Mouse (Mus musculus) MEL (cell line): ENCODE measurements at regions not wholly inside any gene's neighbourhood (a gene's known extent, or its start where the extent isn't known, plus 50 kb on each side); places are given as distances from the start of the nearest gene placed in this dataset.

Source experiments
- DNase-seq: peaks from one replicate; pipeline ENCODE4 v3.0.0; 2011; ENCODE audit warnings: low read depth, low spot score
- H3K27ac ChIP-seq: 2 replicates; pipeline ENCODE4 v1.5.1; 2012; ENCODE audit warnings: low read depth, mild to moderate bottlenecking, control low read depth, low read length, moderate library complexity; ENCODE audit not compliant: control insufficient read depth
- H3K27me3 ChIP-seq, 2 experiments: fragments of 150-350 bp in 1 of 2; sonication (generic) in 1 of 2; 2 replicates each; pipeline ENCODE4 v1.6.1; 2012; ENCODE audit warnings: low read length in 2 of 2, mild to moderate bottlenecking in 2 of 2, improper control_type of control experiment in 1 of 2, moderate library complexity in 1 of 2; ENCODE audit not compliant: insufficient read depth in 2 of 2, control insufficient read depth in 1 of 2
- H3K36me3 ChIP-seq, 2 experiments: 2 replicates each; pipeline ENCODE4 v1.6.1; 2012 to 2014; ENCODE audit warnings: low read length in 2 of 2, improper control_type of control experiment in 1 of 2, inconsistent platforms in 1 of 2, mild to moderate bottlenecking in 1 of 2; ENCODE audit not compliant: insufficient read depth in 2 of 2, control insufficient read depth in 1 of 2
- H3K4me1 ChIP-seq, 2 experiments: fragments of 150-350 bp in 1 of 2; sonication (generic) in 1 of 2; 2 replicates each; pipeline ENCODE4 v1.6.1; 2012; ENCODE audit warnings: low read length in 2 of 2, improper control_type of control experiment in 1 of 2, mild to moderate bottlenecking in 1 of 2; ENCODE audit not compliant: insufficient read depth in 2 of 2, control insufficient read depth in 1 of 2
- H3K4me3 ChIP-seq, 2 experiments: fragments of 150-350 bp in 1 of 2; sonication (generic) in 1 of 2; 2 replicates each; pipeline ENCODE4 v1.5.1; 2012; ENCODE audit warnings: low read depth in 2 of 2, low read length in 2 of 2, mild to moderate bottlenecking in 2 of 2, moderate library complexity in 2 of 2, control low read depth in 1 of 2, improper control_type of control experiment in 1 of 2; ENCODE audit not compliant: control insufficient read depth in 1 of 2, insufficient read depth in 1 of 2
- H3K79me2 ChIP-seq: 2 replicates; pipeline ENCODE4 v1.6.1; 2012; ENCODE audit warnings: mild to moderate bottlenecking, low read length, moderate library complexity; ENCODE audit not compliant: control insufficient read depth, poor library complexity, insufficient read depth
- H3K9ac ChIP-seq: 2 replicates; pipeline ENCODE4 v1.6.1; 2012; ENCODE audit warnings: low read depth, mild to moderate bottlenecking, control low read depth, low read length, moderate library complexity; ENCODE audit not compliant: control insufficient read depth, poor library complexity, severe bottlenecking
- H3K9me3 ChIP-seq: fragments of 150-350 bp; sonication (generic); replicated peaks from 2 replicates; pipeline ENCODE4 v1.6.1; 2012; ENCODE audit warnings: mild to moderate bottlenecking, low read length, improper control_type of control experiment, moderate library complexity; ENCODE audit not compliant: insufficient read depth
- ETS1 ChIP-seq: IDR thresholded peaks from 2 replicates; pipeline ENCODE4 v1.6.1; 2012; ENCODE audit warnings: low read depth, mild to moderate bottlenecking, inconsistent platforms, low read length, improper control_type of control experiment, moderate library complexity
- GABPA ChIP-seq: IDR thresholded peaks from 2 replicates; pipeline ENCODE4 v1.6.1; 2012; ENCODE audit warnings: low read depth, mild to moderate bottlenecking, inconsistent platforms, low read length, improper control_type of control experiment, moderate library complexity
- GATA1 ChIP-seq: IDR thresholded peaks from 2 replicates; pipeline ENCODE4 v1.6.1; 2011; ENCODE audit warnings: low read depth, low read length, improper control_type of control experiment
- JUND ChIP-seq: IDR thresholded peaks from 2 replicates; pipeline ENCODE4 v1.6.1; 2011; ENCODE audit warnings: low read depth, mild to moderate bottlenecking, improper control_type of control experiment, low read length
- KAT2A ChIP-seq: conservative IDR thresholded peaks from 2 replicates; pipeline ENCODE4 v1.6.1; 2012; ENCODE audit warnings: low read depth, low read length, improper control_type of control experiment, inconsistent platforms
- MAFK ChIP-seq: IDR thresholded peaks from 2 replicates; pipeline ENCODE4 v1.6.1; 2011; ENCODE audit warnings: low read depth, mild to moderate bottlenecking, low read length, improper control_type of control experiment, borderline replicate concordance
- MAZ ChIP-seq: IDR thresholded peaks from 2 replicates; pipeline ENCODE4 v1.6.1; 2012; ENCODE audit warnings: low read depth, mild to moderate bottlenecking, inconsistent platforms, low read length, improper control_type of control experiment
- POLR2A ChIP-seq, 2 experiments: IDR thresholded peaks; 2 replicates each; pipeline ENCODE4 v1.6.1; 2011 to 2012; ENCODE audit warnings: low read length in 2 of 2, mild to moderate bottlenecking in 2 of 2, control low read depth in 1 of 2, improper control_type of control experiment in 1 of 2, low read depth in 1 of 2, moderate library complexity in 1 of 2; ENCODE audit not compliant: control insufficient read depth in 1 of 2, insufficient read depth in 1 of 2, poor library complexity in 1 of 2
- POLR2AphosphoS2 ChIP-seq: IDR thresholded peaks from 2 replicates; pipeline ENCODE4 v1.6.1; 2011; ENCODE audit warnings: low read length, improper control_type of control experiment
- POLR2AphosphoS5 ChIP-seq: IDR thresholded peaks from 2 replicates; pipeline ENCODE4 v1.6.1; 2012; ENCODE audit warnings: low read depth, borderline replicate concordance, mild to moderate bottlenecking, inconsistent platforms, low read length, moderate library complexity, mixed read lengths
- RCOR1 ChIP-seq: IDR thresholded peaks from 2 replicates; pipeline ENCODE4 v1.6.1; 2012; ENCODE audit warnings: low read depth, mild to moderate bottlenecking, inconsistent platforms, low read length, improper control_type of control experiment
- SMC3 ChIP-seq: IDR thresholded peaks from 2 replicates; pipeline ENCODE4 v1.6.1; 2011; ENCODE audit warnings: low read depth, low read length, improper control_type of control experiment
- UBTF ChIP-seq: IDR thresholded peaks from 2 replicates; pipeline ENCODE4 v1.6.1; 2012; ENCODE audit warnings: low read depth, mild to moderate bottlenecking, inconsistent platforms, low read length, improper control_type of control experiment, moderate library complexity, borderline replicate concordance; ENCODE audit not compliant: insufficient read depth
- USF2 ChIP-seq, 2 experiments: IDR thresholded peaks; 2 replicates each; pipeline ENCODE4 v1.6.1; 2011 to 2012; ENCODE audit warnings: improper control_type of control experiment in 2 of 2, low read length in 2 of 2, borderline replicate concordance in 1 of 2, inconsistent platforms in 1 of 2, low read depth in 1 of 2, mild to moderate bottlenecking in 1 of 2; ENCODE audit not compliant: insufficient read depth in 1 of 2
- ZC3H11A ChIP-seq: IDR thresholded peaks from 2 replicates; pipeline ENCODE4 v1.6.1; 2012; ENCODE audit warnings: low read depth, mild to moderate bottlenecking, inconsistent platforms, low read length, improper control_type of control experiment

- DNase-seq, result no peak
- Histone ChIP-seq H3K4me1 (no peaks in the 10 kb centered on the region), H3K9me3 (no peaks in the 10 kb centered on the region)
- no peak for TF ChIP-seq POLR2A (IDR thresholded peaks at IDR 0.05; ENCODE audit: control insufficient read depth in 1 of 2, insufficient read depth in 1 of 2, low read depth in 1 of 2, low read length in 2 of 2, poor library complexity in 1 of 2)
- TF ChIP-seq MAZ, result no peak
- no peak for TF ChIP-seq GABPA
- no peak for TF ChIP-seq SMC3
- TF ChIP-seq POLR2AphosphoS5, result no peak
- TF ChIP-seq JUND, result no peak
- TF ChIP-seq, all 39 proteins: peak for 0
- H3K79me2 ChIP-seq, result no peaks in the 10 kb centered on the region
- H3K27me3 ChIP-seq, result no peaks in the 10 kb centered on the region
- H3K27ac ChIP-seq, result no peak overlapping the region
- H3K9ac ChIP-seq, result no peak overlapping the region
- no peak overlapping the region for H3K4me3 ChIP-seq
- no peaks in the 10 kb centered on the region for H3K36me3 ChIP-seq
Observed at GRCm38 (mm10) chr17:82331429-82331828, 593.3 kb upstream of the Slc8a1 start.

GRCm38 (mm10) chr17:82312191-82312590 is 574.0 kb upstream of the Slc8a1 start:
- no peak for DNase-seq

GRCm38 (mm10) chr17:82306347-82306746 is 568.2 kb upstream of the Slc8a1 start:
- Histone ChIP-seq H3K4me3 (no peak overlapping the region), H3K9me3 (no peaks in the 10 kb centered on the region), H3K4me1 (no peaks in the 10 kb centered on the region), H3K36me3 (no peaks in the 10 kb centered on the region; a peak in 1 of 4 replicates)
- TF ChIP-seq POLR2AphosphoS2, result no peak
- no peak for TF ChIP-seq ZC3H11A
- no peak for TF ChIP-seq ETS1
- no peak for TF ChIP-seq RCOR1
- TF ChIP-seq MAFK, result no peak
- TF ChIP-seq UBTF, result no peak
- TF ChIP-seq GATA1, result no peak
- no peak for TF ChIP-seq JUND
- TF ChIP-seq USF2 (IDR thresholded peaks at IDR 0.05; ENCODE audit: borderline replicate concordance in 1 of 2, insufficient read depth in 1 of 2, low read depth in 1 of 2, low read length in 2 of 2), result no peak
- TF ChIP-seq, all 39 proteins: peak for 0
- no peak for DNase-seq
- no peaks in the 10 kb centered on the region for H3K79me2 ChIP-seq
- H3K9ac ChIP-seq, result no peak overlapping the region
- H3K27me3 ChIP-seq, result no peaks in the 10 kb centered on the region
- no peak overlapping the region for H3K27ac ChIP-seq

More at GRCm38 (mm10) chr17:82312191-82312590, 574.0 kb upstream of the Slc8a1 start:
- no peaks in the 10 kb centered on the region for H3K27me3 ChIP-seq
- no peaks in the 10 kb centered on the region; a peak in 1 of 4 replicates for H3K36me3 ChIP-seq
- no peaks in the 10 kb centered on the region for H3K4me1 ChIP-seq
- H3K4me3 ChIP-seq, result no peak overlapping the region
- H3K9me3 ChIP-seq, result no peaks in the 10 kb centered on the region
- H3K27ac ChIP-seq, result no peak overlapping the region
- no peak overlapping the region for H3K9ac ChIP-seq
- no peak for TF ChIP-seq KAT2A
- no peaks in the 10 kb centered on the region for H3K79me2 ChIP-seq
